Mouse (Mus musculus) cerebellum, postnatal 14 days (tissue): ENCODE data around the gene Pnpla6.

ENCODE experiments used
- DNase-seq, 2 experiments: peaks; one replicate each; pipeline ENCODE4 v3.0.0; 2021; ENCODE audit warnings: mixed read lengths in 2 of 2

Gene Pnpla6

GRCm38 (mm10) chr8:3515260-3515671 lies at the start of gene Pnpla6:
Gene Pnpla6 (plus strand): TSS chr8:3515384.
- peak; percentile 93 for DNase-seq

DNA sequence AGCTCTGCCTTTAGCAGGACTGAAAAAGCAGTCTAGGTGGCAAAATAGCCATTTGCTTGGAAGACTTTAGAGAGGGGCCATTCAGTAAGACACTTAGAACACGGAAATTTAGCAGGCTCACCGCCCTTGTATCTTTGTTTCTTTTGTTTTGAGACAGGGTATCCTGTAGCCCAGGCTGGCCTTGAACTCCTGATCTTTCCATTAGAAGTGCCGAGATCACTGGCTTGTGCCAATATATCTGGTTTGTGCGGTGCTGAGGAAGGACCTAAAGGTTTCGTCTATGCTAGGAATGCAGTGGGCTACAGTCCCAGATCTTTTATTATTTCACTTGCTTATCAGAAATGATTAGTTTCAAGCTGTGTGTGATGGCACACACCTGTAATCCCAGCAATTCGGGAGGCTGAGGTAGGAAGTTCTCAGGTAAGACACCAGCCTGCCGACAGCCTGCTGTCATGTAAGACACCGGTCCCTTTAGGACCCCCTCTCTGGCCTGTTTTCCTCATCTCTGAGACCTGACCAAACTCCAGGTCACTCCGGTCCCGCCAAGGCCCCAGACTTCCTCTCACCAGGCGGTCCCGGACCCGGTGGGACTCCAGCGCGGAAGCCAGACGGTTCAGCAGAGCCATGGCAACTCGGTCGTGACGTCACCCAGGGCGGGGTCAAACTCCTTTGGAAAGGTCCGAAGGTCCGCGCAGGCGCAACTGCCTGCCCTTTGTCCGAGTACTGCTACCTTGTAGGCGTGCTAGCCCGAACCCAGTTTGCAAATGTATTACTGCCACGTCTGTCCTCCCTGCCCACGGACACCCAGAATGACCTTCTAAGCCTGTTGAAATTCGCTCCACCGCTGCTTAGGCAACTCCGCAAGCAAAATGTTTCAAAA lies 47.9 kb upstream of the Pnpla6 start, which contains the start of gene Pex11g:
TSS of gene Pex11g (minus strand) at position 675 of the 880 bp plus-strand sequence.
- peak; percentile 99 for DNase-seq

GRCm38 (mm10) chr8:3467886-3468545 lies 47.2 kb upstream of the Pnpla6 start:
- no peak for DNase-seq

- no peak for DNase-seq
These were observed 46.3 kb upstream of the Pnpla6 start for GRCm38 (mm10) chr8:3468838-3469237.

- no peak for DNase-seq
These were observed 44.6 kb upstream of the Pnpla6 start, which contains the start of gene Tex45 for GRCm38 (mm10) chr8:3470562-3470961. Gene Tex45 (plus strand): TSS chr8:3470862.

DNA sequence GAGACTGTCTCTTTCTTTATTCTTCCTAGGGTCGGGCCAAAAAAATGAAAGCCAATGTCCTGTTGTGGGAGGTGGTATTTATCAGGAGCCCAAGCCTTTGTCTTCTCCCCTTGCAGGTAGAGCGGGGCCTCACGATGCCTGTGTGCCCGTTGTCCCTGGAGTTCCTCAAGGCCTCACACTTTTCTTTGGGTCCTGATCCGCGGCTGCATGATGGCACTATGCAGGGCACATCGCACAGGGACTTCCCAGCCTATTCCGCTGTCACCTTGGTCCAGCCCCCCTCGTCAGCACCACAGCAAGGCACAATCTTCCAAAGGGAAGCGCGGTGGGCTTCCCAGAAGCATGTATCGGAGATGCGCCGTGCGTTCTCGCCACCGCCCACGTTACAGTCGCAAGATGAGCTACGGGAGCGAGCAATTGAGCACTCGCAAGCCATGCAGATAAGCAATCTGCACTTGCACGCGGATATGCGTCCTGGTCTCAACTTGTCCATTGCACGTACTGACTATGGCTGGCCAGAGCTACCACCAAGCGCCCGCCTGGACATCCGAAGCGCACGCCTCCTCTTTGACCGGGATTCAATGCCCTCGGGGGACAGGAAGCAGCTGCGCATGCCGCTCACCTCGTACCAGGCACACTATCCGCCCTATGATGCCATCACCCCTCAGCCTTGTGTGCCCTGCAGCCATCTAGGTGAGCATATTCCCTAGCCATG lies 39.3 kb upstream of the Pnpla6 start:
- no peak for DNase-seq

- DNase-seq, result no peak
These were observed 34.9 kb upstream of the Pnpla6 start for GRCm38 (mm10) chr8:3480221-3480785.

- DNase-seq, result no peak
These were observed 33.6 kb upstream of the Pnpla6 start for GRCm38 (mm10) chr8:3481605-3482004.

GRCm38 (mm10) chr8:3482240-3482740 lies 32.9 kb upstream of the Pnpla6 start:
- DNase-seq, result no peak

DNA sequence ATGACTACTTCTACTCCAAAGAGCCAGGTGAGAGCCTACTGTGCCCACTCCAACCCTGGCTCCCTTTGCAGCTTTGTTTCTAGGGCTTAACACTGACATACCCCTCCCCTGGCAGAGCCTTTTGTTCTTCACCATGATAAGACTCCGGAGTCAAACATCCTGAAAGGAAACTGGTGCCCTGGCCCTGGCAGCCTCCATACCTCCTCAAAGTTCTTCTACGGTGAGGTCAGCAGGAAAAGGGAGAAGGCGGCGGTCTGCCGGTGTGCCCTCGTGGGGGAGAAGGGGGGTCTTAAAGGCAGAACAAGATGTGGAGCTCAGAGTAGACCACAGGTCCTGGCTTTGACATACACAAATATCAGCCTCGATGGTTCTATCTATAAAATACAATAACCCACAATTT lies 31.6 kb upstream of the Pnpla6 start:
- no peak for DNase-seq

DNA sequence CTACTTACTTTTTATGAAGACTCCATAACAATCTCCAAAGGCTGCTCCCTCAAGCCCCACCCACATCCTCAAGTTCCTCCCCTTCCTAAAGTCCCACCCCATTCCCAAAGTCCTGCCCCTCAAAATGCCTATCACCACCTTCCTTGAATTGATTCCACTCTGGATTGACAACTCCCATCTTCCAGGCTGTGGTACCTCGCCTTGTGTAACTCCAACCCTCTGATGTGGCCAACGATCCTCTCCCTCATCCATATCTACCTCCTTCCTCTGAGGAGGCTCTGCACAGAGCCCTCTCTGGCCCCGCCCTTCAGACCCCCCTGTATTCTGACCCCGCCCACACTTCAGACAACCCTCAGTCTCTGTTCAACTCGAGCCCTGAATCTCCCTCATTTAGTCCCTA lies 30.0 kb upstream of the Pnpla6 start:
- DNase-seq, result no peak

GRCm38 (mm10) chr8:3492901-3493844 lies 22.0 kb upstream of the Pnpla6 start, which contains the start of gene Zfp358:
Gene Zfp358 (plus strand): TSS chr8:3493138.
- peak; percentile 85 to 88 for DNase-seq

GRCm38 (mm10) chr8:3493845-3494208 lies 21.4 kb upstream of the Pnpla6 start:
- DNase-seq, result no peak

DNA sequence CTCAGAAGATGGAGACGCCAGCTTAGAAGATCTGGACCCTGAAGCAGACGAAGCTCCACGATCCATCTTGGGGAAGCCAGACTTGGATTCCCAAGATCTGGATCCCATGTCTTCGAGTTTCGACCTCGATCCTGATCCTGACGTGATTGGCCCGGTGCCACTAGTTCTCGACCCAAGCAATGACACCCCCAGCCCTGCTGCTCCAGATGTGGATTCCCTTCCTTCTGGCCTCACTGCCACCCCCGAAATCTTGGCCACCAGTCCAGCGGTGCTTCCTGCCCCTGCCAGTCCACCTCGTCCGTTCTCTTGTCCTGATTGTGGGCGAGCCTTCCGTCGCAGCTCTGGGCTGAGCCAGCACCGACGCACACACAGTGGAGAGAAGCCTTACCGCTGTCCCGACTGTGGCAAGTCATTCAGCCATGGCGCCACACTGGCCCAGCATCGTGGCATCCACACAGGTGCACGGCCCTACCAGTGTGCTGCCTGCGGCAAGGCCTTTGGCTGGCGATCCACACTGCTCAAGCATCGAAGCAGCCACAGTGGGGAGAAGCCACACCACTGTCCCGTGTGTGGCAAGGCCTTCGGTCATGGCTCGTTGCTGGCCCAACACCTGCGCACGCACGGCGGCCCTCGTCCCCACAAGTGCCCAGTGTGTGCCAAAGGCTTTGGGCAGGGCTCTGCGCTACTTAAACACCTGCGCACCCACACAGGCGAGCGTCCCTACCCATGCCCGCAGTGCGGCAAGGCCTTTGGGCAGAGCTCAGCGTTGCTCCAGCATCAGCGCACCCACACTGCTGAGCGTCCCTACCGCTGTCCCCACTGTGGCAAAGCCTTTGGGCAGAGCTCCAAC lies 19.4 kb upstream of the Pnpla6 start:
- DNase-seq, result peak in 1 of 2 experiments; percentile 26

DNA sequence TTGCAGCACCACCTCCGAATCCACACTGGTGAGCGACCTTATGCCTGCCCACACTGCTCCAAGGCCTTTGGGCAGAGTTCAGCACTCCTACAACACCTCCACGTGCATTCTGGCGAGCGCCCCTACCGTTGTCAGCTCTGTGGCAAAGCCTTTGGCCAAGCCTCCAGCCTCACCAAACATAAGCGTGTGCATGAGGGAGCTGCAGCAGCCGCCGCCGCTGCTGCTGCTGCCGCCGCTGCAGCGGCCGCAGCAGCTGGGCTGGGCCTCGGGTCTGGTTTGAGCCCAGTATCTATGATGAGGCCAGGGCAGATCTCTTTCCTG lies 18.8 kb upstream of the Pnpla6 start:
- DNase-seq, result peak in 1 of 2 experiments; percentile 19

GRCm38 (mm10) chr8:3498583-3498982 lies 16.6 kb upstream of the Pnpla6 start:
- no peak for DNase-seq

DNA sequence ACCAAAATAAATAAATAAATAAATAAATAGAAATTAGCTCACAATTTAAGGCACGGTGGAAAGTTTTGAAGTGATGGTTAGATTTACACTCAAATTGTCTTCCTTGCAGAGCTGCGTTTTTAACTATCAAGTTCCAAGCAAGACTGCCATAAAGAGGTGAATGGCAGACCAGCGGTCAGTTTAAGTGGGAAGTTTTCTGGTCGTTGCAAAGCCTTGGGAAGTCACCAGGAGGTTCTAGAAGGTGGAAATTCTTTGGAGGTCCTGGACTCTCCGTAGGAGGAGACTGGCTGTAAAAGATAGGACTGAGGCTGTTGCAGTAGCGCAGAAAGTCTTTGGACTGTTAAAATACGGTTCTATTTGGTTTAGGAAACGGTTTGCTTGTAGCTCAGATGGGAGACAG lies 15.4 kb upstream of the Pnpla6 start:
- no peak for DNase-seq

DNA sequence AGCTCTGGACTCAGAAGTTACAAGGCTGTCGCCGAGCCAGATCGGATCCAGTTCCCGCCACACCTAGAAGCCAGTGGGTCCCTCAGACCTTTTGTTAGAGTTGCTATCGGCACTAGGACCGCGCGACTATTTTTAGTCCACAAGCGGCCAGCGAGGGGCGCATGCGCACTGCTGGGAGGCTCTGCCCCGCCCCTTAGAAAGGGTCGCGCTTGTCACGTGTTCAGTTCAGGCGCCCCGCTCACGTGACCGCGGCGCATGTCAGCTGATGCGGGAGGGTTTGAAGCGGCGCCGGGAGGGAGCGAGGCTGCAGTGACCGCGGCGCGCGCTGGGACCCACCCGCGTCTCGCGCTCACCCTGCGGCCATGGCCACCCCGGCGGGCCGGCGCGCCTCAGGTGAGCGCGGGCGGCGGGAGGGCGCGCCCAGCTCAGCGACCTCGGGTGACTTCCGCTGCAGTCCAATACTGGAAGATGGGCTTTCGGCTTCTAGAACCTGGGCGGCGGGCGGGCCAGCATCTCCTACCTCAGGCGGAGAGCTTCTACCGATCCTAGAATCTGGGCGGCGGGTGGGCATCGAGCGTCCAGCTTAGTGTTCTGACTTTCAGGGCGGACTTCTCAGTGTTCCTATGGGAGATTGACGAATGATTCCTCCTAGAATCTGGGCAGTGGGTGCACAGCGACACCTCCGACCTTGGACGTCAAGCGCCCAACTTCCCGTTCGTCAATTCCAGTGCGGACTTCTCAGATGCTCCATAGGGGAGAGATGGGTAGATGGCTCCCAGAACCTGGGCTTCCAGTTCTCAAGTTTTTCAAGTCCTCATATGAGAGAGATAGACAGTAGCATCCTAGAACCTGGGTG lies 14.7 kb upstream of the Pnpla6 start, which contains the start of gene Mcoln1:
TSS of gene Mcoln1 (plus strand) at position 223 of the 856 bp plus-strand sequence.
- DNase-seq, result peak; percentile 99

GRCm38 (mm10) chr8:3502217-3502616 lies 13.0 kb upstream of the Pnpla6 start:
- DNase-seq, result no peak
